Mouse (Mus musculus): ENCODE measurements at regions not wholly inside any gene's neighbourhood (a gene's known extent, or its start where the extent isn't known, plus 50 kb on each side); places are given as distances from the start of the nearest gene placed in this dataset.

DNA sequence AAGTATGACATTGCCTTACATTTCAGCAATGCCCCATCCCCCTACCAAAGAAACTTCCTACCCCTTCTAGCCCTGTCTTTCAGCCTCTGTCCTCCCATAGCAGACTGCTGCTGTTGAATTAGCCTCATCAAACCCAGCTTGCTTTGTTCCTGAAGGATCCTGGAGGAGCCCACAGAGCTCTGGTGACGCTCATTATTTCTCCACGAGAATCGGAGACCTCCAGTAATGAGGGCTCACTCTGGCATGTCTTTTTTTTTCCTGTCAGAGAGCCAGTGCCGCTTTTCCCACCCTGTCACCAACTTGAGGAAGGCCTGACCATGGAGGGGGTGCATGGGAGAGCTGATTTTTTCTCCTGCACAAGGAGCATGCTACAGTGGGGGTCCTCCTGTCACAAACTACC lies 64.6 kb upstream of the Dab1 start:
- no peaks in the 10 kb centered on the region for H3K27me3 ChIP-seq (ENCODE audit: control insufficient read depth, insufficient read depth, low read length)
- H3K4me1 ChIP-seq (ENCODE audit: control insufficient read depth, insufficient read depth, low read length), result no peaks in the 10 kb centered on the region
- TF ChIP-seq POLR2A (IDR thresholded peaks at IDR 0.05; ENCODE audit: extremely low read depth, insufficient read depth, low read length) (no peak), CTCF (IDR thresholded peaks at IDR 0.05; ENCODE audit: low read depth, low read length) (no peak)
- no peak for DNase-seq (ENCODE audit: extremely low read depth, low read depth, low spot score)
- H3K79me2 ChIP-seq (ENCODE audit: control insufficient read depth, insufficient read depth, low read length), result no peaks in the 10 kb centered on the region
- no peaks in the 10 kb centered on the region for H3K36me3 ChIP-seq (ENCODE audit: control insufficient read depth, insufficient read depth, low read length)
- H3K4me3 ChIP-seq (ENCODE audit: insufficient read depth, low read depth, low read length), result no peak overlapping the region
- H3K27ac ChIP-seq (replicated peaks; ENCODE audit: insufficient read depth, low read depth, low read length), result no peak overlapping the region
- WGBS, result 80% methylated on average over 4 of the region's 4 CpGs
- H3K9ac ChIP-seq (ENCODE audit: low read depth, low read length), result no peak overlapping the region
